Mouse (Mus musculus): ENCODE measurements around the gene Cbfb. TPM values are rescaled to one million over a fixed set of nuclear protein-coding genes. Genes with fewer than 3 reads are reported as not detected.

Cbfb gene
- polyA plus RNA-seq, 2 experiments = 75.2 to 101 TPM

GRCm38 (mm10) chr8:105261326-105261980 is 91.0 kb downstream of the Cbfb start:
- Histone ChIP-seq H3K4me3 (replicated peaks; ENCODE audit: low read length) (no peak overlapping the region), H3K4me1 (ENCODE audit: control insufficient read depth, insufficient read depth, low read length) (peaks cover 19% of the 10 kb centered on the region), H3K9ac (ENCODE audit: low read depth, low read length, severe bottlenecking) (no peak overlapping the region), H3K36me3 (ENCODE audit: control insufficient read depth, insufficient read depth, low read length) (no peaks in the 10 kb centered on the region), H3K4me2 (replicated peaks; ENCODE audit: low read depth, low read length, severe bottlenecking) (no peak overlapping the region), H3K27me3 (ENCODE audit: control insufficient read depth, insufficient read depth, low read length) (peaks cover 58% of the 10 kb centered on the region), H3K9me3 (ENCODE audit: control insufficient read depth, low read length) (no peaks in the 10 kb centered on the region; the same call in 1 of the 2 replicates), H3K27ac (replicated peaks; ENCODE audit: low read depth, low read length) (no peak overlapping the region)
- TF ChIP-seq POLR2A (IDR thresholded peaks at IDR 0.05; ENCODE audit: borderline replicate concordance, extremely low read depth, insufficient read depth, insufficient read length) = no peak
- no peak for ATAC-seq (ENCODE audit: low FRiP score, low read depth)
- no peak for DNase-seq (ENCODE audit: low spot score)
- 90% methylated on average over 12 of the region's 12 CpGs for WGBS

GRCm38 (mm10) chr8:105263244-105263912 is 92.9 kb downstream of the Cbfb start:
- Histone ChIP-seq H3K9me3 (ENCODE audit: control insufficient read depth, low read length) (no peaks in the 10 kb centered on the region; the same call in 1 of the 2 replicates), H3K27ac (replicated peaks; ENCODE audit: low read depth, low read length) (no peak overlapping the region), H3K27me3 (ENCODE audit: control insufficient read depth, insufficient read depth, low read length) (peaks cover 68% of the 10 kb centered on the region), H3K4me2 (replicated peaks; ENCODE audit: low read depth, low read length, severe bottlenecking) (peak overlapping the region; percentile 74), H3K4me1 (ENCODE audit: control insufficient read depth, insufficient read depth, low read length) (peaks cover 23% of the 10 kb centered on the region), H3K4me3 (replicated peaks; ENCODE audit: low read length) (peak overlapping the region; percentile 66), H3K9ac (ENCODE audit: low read depth, low read length, severe bottlenecking) (no peak overlapping the region), H3K36me3 (ENCODE audit: control insufficient read depth, insufficient read depth, low read length) (no peaks in the 10 kb centered on the region)
- no peak for ATAC-seq (ENCODE audit: low FRiP score, low read depth)
- TF ChIP-seq POLR2A (IDR thresholded peaks at IDR 0.05; ENCODE audit: borderline replicate concordance, extremely low read depth, insufficient read depth, insufficient read length) = no peak
- WGBS = 44% methylated on average over 16 of the region's 16 CpGs
- no peak for DNase-seq (ENCODE audit: low spot score)

- peak; percentile 65 for DNase-seq (ENCODE audit: low spot score)
- H3K27ac ChIP-seq (replicated peaks; ENCODE audit: low read depth, low read length) = no peak within 1 kb of the TSS
- H3K9me3 ChIP-seq (ENCODE audit: control insufficient read depth, low read length) = no peaks in the 10 kb centered on the region; the same call in 1 of the 2 replicates
- peaks cover 68% of the 10 kb centered on the region for H3K27me3 ChIP-seq (ENCODE audit: control insufficient read depth, insufficient read depth, low read length)
- H3K36me3 ChIP-seq (ENCODE audit: control insufficient read depth, insufficient read depth, low read length) = no peaks in the 10 kb centered on the region
- 3% methylated on average over 53 of the region's 54 CpGs for WGBS
- peak within 1 kb of the TSS; percentile 66 for H3K4me3 ChIP-seq (replicated peaks; ENCODE audit: low read length)
- peak within 1 kb of the TSS; percentile 59 for H3K9ac ChIP-seq (ENCODE audit: low read depth, low read length, severe bottlenecking)
- peak within 1 kb of the TSS; percentile 74 for H3K4me2 ChIP-seq (replicated peaks; ENCODE audit: low read depth, low read length, severe bottlenecking)
- peak; percentile 48 for ATAC-seq (ENCODE audit: low FRiP score, low read depth)
- H3K4me1 ChIP-seq (ENCODE audit: control insufficient read depth, insufficient read depth, low read length) = peaks cover 24% of the 10 kb centered on the region
- no peak for TF ChIP-seq POLR2A (IDR thresholded peaks at IDR 0.05; ENCODE audit: borderline replicate concordance, extremely low read depth, insufficient read depth, insufficient read length)
These were observed 93.8 kb downstream of the Cbfb start, which contains the start of the genes Tradd and Fbxl8 for GRCm38 (mm10) chr8:105264024-105264982. Gene Tradd, minus strand, starts transcription at chr8:105264609. Gene Fbxl8, plus strand, starts transcription at chr8:105264648.

GRCm38 (mm10) chr8:105265128-105265527 is 94.7 kb downstream of the Cbfb start:
- H3K4me1 ChIP-seq (ENCODE audit: control insufficient read depth, insufficient read depth, low read length) = peaks cover 25% of the 10 kb centered on the region
- 13% methylated on average over 10 of the region's 10 CpGs for WGBS
- H3K9ac ChIP-seq (ENCODE audit: low read depth, low read length, severe bottlenecking) = peak overlapping the region; percentile 59
- H3K4me3 ChIP-seq (replicated peaks; ENCODE audit: low read length) = peak overlapping the region; percentile 66
- H3K4me2 ChIP-seq (replicated peaks; ENCODE audit: low read depth, low read length, severe bottlenecking) = peak overlapping the region; percentile 74
- no peaks in the 10 kb centered on the region; the same call in 1 of the 2 replicates for H3K9me3 ChIP-seq (ENCODE audit: control insufficient read depth, low read length)
- no peak for TF ChIP-seq POLR2A (IDR thresholded peaks at IDR 0.05; ENCODE audit: borderline replicate concordance, extremely low read depth, insufficient read depth, insufficient read length)
- peaks cover 69% of the 10 kb centered on the region for H3K27me3 ChIP-seq (ENCODE audit: control insufficient read depth, insufficient read depth, low read length)
- H3K27ac ChIP-seq (replicated peaks; ENCODE audit: low read depth, low read length) = no peak overlapping the region
- DNase-seq (ENCODE audit: low spot score) (no peak), ATAC-seq (ENCODE audit: low FRiP score, low read depth) (no peak)
- H3K36me3 ChIP-seq (ENCODE audit: control insufficient read depth, insufficient read depth, low read length) = no peaks in the 10 kb centered on the region

GRCm38 (mm10) chr8:105266775-105267174 is 96.3 kb downstream of the Cbfb start:
- 18% methylated on average over 13 of the region's 13 CpGs for WGBS
- H3K9me3 ChIP-seq (ENCODE audit: control insufficient read depth, low read length) = no peaks in the 10 kb centered on the region
- no peak overlapping the region for H3K4me3 ChIP-seq (replicated peaks; ENCODE audit: low read length)
- H3K4me1 ChIP-seq (ENCODE audit: control insufficient read depth, insufficient read depth, low read length) = peaks cover 33% of the 10 kb centered on the region
- H3K36me3 ChIP-seq (ENCODE audit: control insufficient read depth, insufficient read depth, low read length) = no peaks in the 10 kb centered on the region
- no peak for ATAC-seq (ENCODE audit: low FRiP score, low read depth)
- no peak for DNase-seq (ENCODE audit: low spot score)
- peaks cover 73% of the 10 kb centered on the region for H3K27me3 ChIP-seq (ENCODE audit: control insufficient read depth, insufficient read depth, low read length)
- no peak overlapping the region for H3K4me2 ChIP-seq (replicated peaks; ENCODE audit: low read depth, low read length, severe bottlenecking)
- H3K27ac ChIP-seq (replicated peaks; ENCODE audit: low read depth, low read length) = no peak overlapping the region
- no peak overlapping the region for H3K9ac ChIP-seq (ENCODE audit: low read depth, low read length, severe bottlenecking)
- TF ChIP-seq POLR2A (IDR thresholded peaks at IDR 0.05; ENCODE audit: borderline replicate concordance, extremely low read depth, insufficient read depth, insufficient read length) = no peak

Other genes with a start within 250 kb of the Cbfb start
- 0.25 and 0.26 TPM in 2 replicates for gene Ces2e, start 244.4 kb upstream of the Cbfb start, polyA plus RNA-seq (2012; rRNA removed)
- 0.10 and 0.22 TPM in 2 replicates for gene Ces2e, start 244.4 kb upstream of the Cbfb start, polyA plus RNA-seq (2014; fragmentation: Nextera tagmentation; extraction: Ambion mirVana)
- gene Ces2f, start 223.3 kb upstream of the Cbfb start, polyA plus RNA-seq (2012; rRNA removed) = 0.26 and 0.29 TPM in 2 replicates
- 0.14 and 0.39 TPM in 2 replicates for gene Ces2f, start 223.3 kb upstream of the Cbfb start, polyA plus RNA-seq (2014; fragmentation: Nextera tagmentation; extraction: Ambion mirVana)
- 1.4 and 1.9 TPM in 2 replicates for gene Ces2g, start 209.0 kb upstream of the Cbfb start, polyA plus RNA-seq (2012; rRNA removed)
- gene Ces2g, start 209.0 kb upstream of the Cbfb start, polyA plus RNA-seq (2014; fragmentation: Nextera tagmentation; extraction: Ambion mirVana) = 1.2 and 3.5 TPM in 2 replicates
- not detected in 2 replicates for gene Ces2h, start 169.8 kb upstream of the Cbfb start, polyA plus RNA-seq (2012; rRNA removed)
- not detected in 2 replicates for gene Ces2h, start 169.8 kb upstream of the Cbfb start, polyA plus RNA-seq (2014; fragmentation: Nextera tagmentation; extraction: Ambion mirVana)
- not detected in 2 replicates for gene Ces3a, start 122.1 kb upstream of the Cbfb start, polyA plus RNA-seq (2012; rRNA removed)
- not detected in 2 replicates for gene Ces3a, start 122.1 kb upstream of the Cbfb start, polyA plus RNA-seq (2014; fragmentation: Nextera tagmentation; extraction: Ambion mirVana)
- not detected in 2 replicates for gene Ces3b, start 86.9 kb upstream of the Cbfb start, polyA plus RNA-seq (2012; rRNA removed)
- gene Ces3b, start 86.9 kb upstream of the Cbfb start, polyA plus RNA-seq (2014; fragmentation: Nextera tagmentation; extraction: Ambion mirVana) = not detected in 2 replicates
- 0.05 TPM in 1 of 2 replicates, not detected in the other for gene Ces4a, start 38.9 kb upstream of the Cbfb start, polyA plus RNA-seq (2012; rRNA removed)
- not detected in 2 replicates for gene Ces4a, start 38.9 kb upstream of the Cbfb start, polyA plus RNA-seq (2014; fragmentation: Nextera tagmentation; extraction: Ambion mirVana)
- 30.1 and 32.8 TPM in 2 replicates for gene D230025D16Rik, start 54.5 kb downstream of the Cbfb start, polyA plus RNA-seq (2012; rRNA removed)
- gene D230025D16Rik, start 54.5 kb downstream of the Cbfb start, polyA plus RNA-seq (2014; fragmentation: Nextera tagmentation; extraction: Ambion mirVana) = 27.3 and 31.5 TPM in 2 replicates
- gene B3gnt9, start 84.5 kb downstream of the Cbfb start, polyA plus RNA-seq (2012; rRNA removed) = 40.8 and 52.7 TPM in 2 replicates
- gene B3gnt9, start 84.5 kb downstream of the Cbfb start, polyA plus RNA-seq (2014; fragmentation: Nextera tagmentation; extraction: Ambion mirVana) = 38.9 and 42.9 TPM in 2 replicates
- gene Tradd, start 93.9 kb downstream of the Cbfb start, polyA plus RNA-seq (2012; rRNA removed) = 12.8 and 13.6 TPM in 2 replicates
- 26.2 and 26.3 TPM in 2 replicates for gene Tradd, start 93.9 kb downstream of the Cbfb start, polyA plus RNA-seq (2014; fragmentation: Nextera tagmentation; extraction: Ambion mirVana)
- gene Fbxl8, start 94.0 kb downstream of the Cbfb start, polyA plus RNA-seq (2012; rRNA removed) = 4.0 and 5.6 TPM in 2 replicates
- gene Fbxl8, start 94.0 kb downstream of the Cbfb start, polyA plus RNA-seq (2014; fragmentation: Nextera tagmentation; extraction: Ambion mirVana) = 2.9 and 3.7 TPM in 2 replicates
- 0.47 and 0.62 TPM in 2 replicates for gene Hsf4, start 99.1 kb downstream of the Cbfb start, polyA plus RNA-seq (2012; rRNA removed)
- 0.14 TPM in 1 of 2 replicates, not detected in the other for gene Hsf4, start 99.1 kb downstream of the Cbfb start, polyA plus RNA-seq (2014; fragmentation: Nextera tagmentation; extraction: Ambion mirVana)
- 2.0 and 2.3 TPM in 2 replicates for gene Nol3, start 105.5 kb downstream of the Cbfb start, polyA plus RNA-seq (2012; rRNA removed)
- 2.3 and 3.3 TPM in 2 replicates for gene Nol3, start 105.5 kb downstream of the Cbfb start, polyA plus RNA-seq (2014; fragmentation: Nextera tagmentation; extraction: Ambion mirVana)
- gene 4931428F04Rik, start 119.2 kb downstream of the Cbfb start, polyA plus RNA-seq (2012; rRNA removed) = 30.1 and 37.8 TPM in 2 replicates
- gene 4931428F04Rik, start 119.2 kb downstream of the Cbfb start, polyA plus RNA-seq (2014; fragmentation: Nextera tagmentation; extraction: Ambion mirVana) = 9.9 and 12.1 TPM in 2 replicates
- 14.4 and 16.3 TPM in 2 replicates for gene Exoc3l, start 125.4 kb downstream of the Cbfb start, polyA plus RNA-seq (2012; rRNA removed)
- 7.4 and 9.8 TPM in 2 replicates for gene Exoc3l, start 125.4 kb downstream of the Cbfb start, polyA plus RNA-seq (2014; fragmentation: Nextera tagmentation; extraction: Ambion mirVana)
- 136 and 180 TPM in 2 replicates for gene E2f4, start 127.0 kb downstream of the Cbfb start, polyA plus RNA-seq (2012; rRNA removed)
- gene E2f4, start 127.0 kb downstream of the Cbfb start, polyA plus RNA-seq (2014; fragmentation: Nextera tagmentation; extraction: Ambion mirVana) = 76.2 and 78.4 TPM in 2 replicates
- gene Elmo3, start 134.9 kb downstream of the Cbfb start, polyA plus RNA-seq (2012; rRNA removed) = 8.8 and 9.6 TPM in 2 replicates
- 7.3 and 7.7 TPM in 2 replicates for gene Elmo3, start 134.9 kb downstream of the Cbfb start, polyA plus RNA-seq (2014; fragmentation: Nextera tagmentation; extraction: Ambion mirVana)
- 3.2 and 4.8 TPM in 2 replicates for gene Lrrc29, start 155.6 kb downstream of the Cbfb start, polyA plus RNA-seq (2012; rRNA removed)
- gene Lrrc29, start 155.6 kb downstream of the Cbfb start, polyA plus RNA-seq (2014; fragmentation: Nextera tagmentation; extraction: Ambion mirVana) = 1.9 and 2.5 TPM in 2 replicates
- 135 and 143 TPM in 2 replicates for gene Tmem208, start 155.7 kb downstream of the Cbfb start, polyA plus RNA-seq (2012; rRNA removed)
- gene Tmem208, start 155.7 kb downstream of the Cbfb start, polyA plus RNA-seq (2014; fragmentation: Nextera tagmentation; extraction: Ambion mirVana) = 126 and 135 TPM in 2 replicates
- gene Fhod1, start 177.3 kb downstream of the Cbfb start, polyA plus RNA-seq (2012; rRNA removed) = 24.4 and 30.7 TPM in 2 replicates
- gene Fhod1, start 177.3 kb downstream of the Cbfb start, polyA plus RNA-seq (2014; fragmentation: Nextera tagmentation; extraction: Ambion mirVana) = 2.7 and 2.8 TPM in 2 replicates
- 43.5 and 58.8 TPM in 2 replicates for gene Slc9a5, start 178.2 kb downstream of the Cbfb start, polyA plus RNA-seq (2012; rRNA removed)
- 5.6 and 6.5 TPM in 2 replicates for gene Slc9a5, start 178.2 kb downstream of the Cbfb start, polyA plus RNA-seq (2014; fragmentation: Nextera tagmentation; extraction: Ambion mirVana)
- 3.9 and 5.5 TPM in 2 replicates for gene Plekhg4, start 202.6 kb downstream of the Cbfb start, polyA plus RNA-seq (2012; rRNA removed)
- gene Plekhg4, start 202.6 kb downstream of the Cbfb start, polyA plus RNA-seq (2014; fragmentation: Nextera tagmentation; extraction: Ambion mirVana) = 0.55 and 1.2 TPM in 2 replicates
- gene Kctd19, start 242.8 kb downstream of the Cbfb start, polyA plus RNA-seq (2012; rRNA removed) = 0.04 TPM in 1 of 2 replicates, not detected in the other
- gene Kctd19, start 242.8 kb downstream of the Cbfb start, polyA plus RNA-seq (2014; fragmentation: Nextera tagmentation; extraction: Ambion mirVana) = 0.18 TPM in 1 of 2 replicates, not detected in the other
- gene Lrrc36, start 242.9 kb downstream of the Cbfb start, polyA plus RNA-seq (2012; rRNA removed) = 0.84 and 1.0 TPM in 2 replicates
- gene Lrrc36, start 242.9 kb downstream of the Cbfb start, polyA plus RNA-seq (2014; fragmentation: Nextera tagmentation; extraction: Ambion mirVana) = 0.58 and 0.62 TPM in 2 replicates